Mouse (Mus musculus) embryonic fibroblast, embryonic 13.5 days (primary cell): ENCODE measurements around the gene Ttc22.

Experiments
- CTCF ChIP-seq: IDR thresholded peaks from 2 replicates; pipeline ENCODE4 v1.5.1; 2011; ENCODE audit warnings: mild to moderate bottlenecking, control low read depth, low read length, moderate library complexity, borderline replicate concordance; ENCODE audit not compliant: insufficient read depth
- POLR2A ChIP-seq: IDR thresholded peaks from 2 replicates; pipeline ENCODE4 v1.6.1; 2011; ENCODE audit warnings: low read depth, mild to moderate bottlenecking, control low read depth, low read length, moderate library complexity

DNA sequence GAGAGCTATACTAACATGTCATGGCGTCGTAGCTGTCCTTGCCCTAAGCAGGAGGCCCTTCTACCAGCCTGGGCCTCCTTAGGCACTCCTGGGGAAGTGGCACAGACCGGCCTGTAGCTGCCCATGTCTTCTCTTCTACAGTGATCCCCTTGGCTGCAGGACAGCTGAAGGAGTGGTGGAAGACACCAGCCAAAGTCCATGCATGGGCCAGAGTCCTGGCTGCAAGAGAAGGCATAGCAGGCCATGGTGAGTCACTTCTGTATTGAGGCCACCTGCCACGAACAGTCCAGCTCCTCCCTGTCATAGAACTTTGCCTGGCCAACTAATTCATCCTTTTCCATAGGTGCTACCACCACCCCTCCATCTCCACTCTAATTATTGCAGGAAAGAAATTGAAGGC is 3.3 kb upstream of the Ttc22 start:
- TF ChIP-seq CTCF = no peak
- no peak for TF ChIP-seq POLR2A
